Mouse (Mus musculus): Measurements from ENCODE around the gene Mrps6. TPM values are rescaled to one million over a fixed set of nuclear protein-coding genes. Genes with fewer than 3 reads are reported as not detected.

The Mrps6 gene
- 128 TPM for polyA plus RNA-seq (2014; fragmentation: Illumina TruSeq; extraction: RNeasy Lipid Tissue Mini Kit (QIAGEN cat#74804); ENCODE audit: low read depth, low replicate concordance)

DNA sequence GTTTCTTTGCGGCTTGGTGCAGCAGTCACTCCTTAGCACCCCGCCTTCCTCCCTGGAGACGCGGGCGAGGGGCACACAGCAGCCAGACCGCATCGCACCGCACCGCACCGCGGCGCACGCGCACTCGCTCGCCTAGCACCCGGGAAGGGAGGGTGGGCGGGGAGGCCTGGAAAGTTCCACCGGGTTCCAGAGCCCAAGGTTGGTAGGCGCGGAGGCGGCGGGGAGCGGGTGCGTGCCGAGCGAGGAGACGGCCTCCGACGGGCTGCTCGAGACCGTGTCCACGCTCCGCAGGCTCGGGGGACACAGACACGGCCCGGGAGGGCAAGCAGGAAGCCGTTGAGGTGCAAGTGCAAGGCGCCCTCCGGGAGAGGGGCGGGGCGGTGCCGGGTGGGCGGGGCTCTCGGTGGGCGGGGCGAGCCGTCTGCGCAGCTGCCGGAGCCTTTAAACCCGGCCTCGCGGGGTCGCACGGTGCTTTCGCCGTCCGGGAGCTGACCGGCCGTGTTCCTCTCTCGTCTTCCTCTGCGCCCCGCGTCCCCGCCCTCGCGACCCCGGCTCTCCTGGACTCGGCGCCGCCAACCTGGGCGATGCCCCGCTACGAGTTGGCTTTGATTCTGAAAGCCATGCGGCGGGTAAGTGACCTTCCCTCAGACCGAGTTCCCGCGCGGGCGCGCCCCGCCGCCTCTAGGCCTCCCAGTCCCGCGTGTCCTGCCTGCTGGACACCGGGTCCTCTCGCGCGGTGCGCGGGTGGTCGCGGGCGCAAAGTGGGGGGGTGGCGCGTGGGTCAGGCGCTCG, at the start of gene Mrps6, which contains the start of the genes Gm49711 and Slc5a3:
TSS of gene Mrps6 (plus strand) at position 419 of the 792 bp plus-strand sequence.
TSS of gene Gm49711 (plus strand) at position 465 of the 792 bp plus-strand sequence.
TSS of gene Slc5a3 (plus strand) at position 471 of the 792 bp plus-strand sequence.

Other genes with a start within 250 kb of the Mrps6 start
- gene Gm49711, start within 50 bp of the Mrps6 start, polyA plus RNA-seq (2014; fragmentation: Illumina TruSeq; extraction: RNeasy Lipid Tissue Mini Kit (QIAGEN cat#74804); ENCODE audit: low read depth, low replicate concordance): not detected
- 37.3 TPM for gene Slc5a3, start 52 bp downstream of the Mrps6 start, polyA plus RNA-seq (2014; fragmentation: Illumina TruSeq; extraction: RNeasy Lipid Tissue Mini Kit (QIAGEN cat#74804); ENCODE audit: low read depth, low replicate concordance)
- 2.1 TPM for gene Kcne2, start 234.1 kb downstream of the Mrps6 start, polyA plus RNA-seq (2014; fragmentation: Illumina TruSeq; extraction: RNeasy Lipid Tissue Mini Kit (QIAGEN cat#74804); ENCODE audit: low read depth, low replicate concordance)
- 88.5 TPM for gene Smim11, start 243.0 kb downstream of the Mrps6 start, polyA plus RNA-seq (2014; fragmentation: Illumina TruSeq; extraction: RNeasy Lipid Tissue Mini Kit (QIAGEN cat#74804); ENCODE audit: low read depth, low replicate concordance)